ENCODE assay signal across 7 mouse cellular contexts in the genomic region with DNA sequence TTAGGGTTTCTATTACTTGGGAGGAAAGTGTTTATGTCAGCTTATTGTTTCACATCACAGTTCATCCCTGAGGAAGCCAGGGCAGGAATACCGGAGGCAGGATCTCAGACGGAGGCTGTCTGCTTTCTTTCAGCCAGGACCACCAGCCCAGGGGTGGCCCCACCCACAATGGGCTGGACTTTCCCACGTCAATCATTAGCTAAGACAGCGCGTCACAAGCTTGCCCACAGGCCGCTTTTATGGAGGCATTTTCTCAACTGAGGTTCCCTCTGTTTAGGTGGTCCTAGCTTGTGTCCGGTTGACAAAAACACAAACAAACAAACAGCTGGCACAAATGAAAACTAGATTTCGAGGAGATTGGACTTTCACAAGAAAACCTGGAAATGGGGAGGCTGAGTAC. TPM values are rescaled to one million over a fixed set of nuclear protein-coding genes. Genes with fewer than 3 reads are reported as not detected.
DNase-seq lines count a peak whose midpoint lies in the region; ATAC-seq lines count a peak whose summit lies in the region.

No protein-coding gene starts in this region.

- H3K9ac ChIP-seq in lung, embryonic 15.5 days: 0 out of 2 replicates have a peak overlapping the region, but pooled peaks have one; percentile 21
- no peak overlapping the region for H3K9ac ChIP-seq in stomach, embryonic 14.5 days (replicated peaks; ENCODE audit: low read depth, low read length)

- WGBS in lung, embryonic 15.5 days: 2% methylated on average over 8 of the region's 8 CpGs
- WGBS in stomach, embryonic 14.5 days: 2% methylated on average over 8 of the region's 8 CpGs

- no peaks in the 10 kb centered on the region for H3K36me3 ChIP-seq in lung, embryonic 15.5 days
- no peaks in the 10 kb centered on the region for H3K36me3 ChIP-seq in stomach, embryonic 14.5 days (ENCODE audit: control insufficient read depth, insufficient read depth, low read length)

- H3K4me3 ChIP-seq in lung, embryonic 15.5 days: peak overlapping the region; percentile 38
- H3K4me3 ChIP-seq in stomach, embryonic 14.5 days (ENCODE audit: low read depth, low read length): peak overlapping the region; percentile 25

- H3K27me3 ChIP-seq in lung, embryonic 15.5 days: no peaks in the 10 kb centered on the region
- no peaks in the 10 kb centered on the region for H3K27me3 ChIP-seq in stomach, embryonic 14.5 days (ENCODE audit: control insufficient read depth, insufficient read depth, low read length)

- intact Hi-C loops in gastrocnemius, postnatal 36 days (cut with DNase I): loop anchor here (10.0 kb wide), 1 partner anchor 322 kb away; no protein-coding TSS in a partner anchor

- H3K27ac ChIP-seq in lung, embryonic 15.5 days: peak overlapping the region; percentile 59; the same call in 1 of the 2 replicates
- peak overlapping the region; percentile 18; the same call in 1 of the 2 replicates for H3K27ac ChIP-seq in stomach, embryonic 14.5 days (ENCODE audit: low read length)

- ATAC-seq in inflammation-experienced regulatory T-cells, adult 6 months: peak; percentile 55
- peak; percentile 86 for ATAC-seq in lung, embryonic 15.5 days (ENCODE audit: borderline replicate concordance, extremely low read depth, low FRiP score, low TSS enrichment)
- ATAC-seq in stomach, embryonic 14.5 days (ENCODE audit: insufficient number of reproducible peaks, insufficient read depth, low FRiP score, low read depth): peak; percentile 59

- H3K9me3 ChIP-seq in lung, embryonic 15.5 days: no peaks in the 10 kb centered on the region
- H3K9me3 ChIP-seq in stomach, embryonic 14.5 days (ENCODE audit: control insufficient read depth, low read depth, low read length): no peaks in the 10 kb centered on the region

- DNase-seq in ES-CJ7 (ENCODE audit: low read depth, low spot score): peak; percentile 69
- DNase-seq in embryo, embryonic 9.5 days (ENCODE audit: extremely low spot score): peak; percentile 84
- no peak for DNase-seq in cerebellum, adult 11-12 months
- DNase-seq in gastrocnemius, postnatal 36 days: no peak

- peak overlapping the region; percentile 77 for H3K4me2 ChIP-seq in lung, embryonic 15.5 days
- H3K4me2 ChIP-seq in stomach, embryonic 14.5 days (replicated peaks; ENCODE audit: low read depth, low read length): peak overlapping the region; percentile 55

- H3K4me1 ChIP-seq in lung, embryonic 15.5 days: peaks cover 28% of the 10 kb centered on the region
- H3K4me1 ChIP-seq in stomach, embryonic 14.5 days (ENCODE audit: control insufficient read depth, insufficient read depth, low read length): peaks cover 31% of the 10 kb centered on the region; the same call in 1 of the 2 replicates

RNA-seq across cellular contexts. Expression of gene Camk1g, which starts 12.3 kb away (rescaled TPM):
- not detected for polyA plus RNA-seq in inflammation-experienced regulatory T-cells, adult 6 months (2017; shearing (Covaris generic))
- polyA plus RNA-seq in lung, embryonic 15.5 days (2015; fragmentation: Nextera tagmentation; extraction: Ambion mirVana): 36.8 and 38.8 TPM in 2 replicates
- 7.6 and 10.5 TPM in 2 replicates for polyA plus RNA-seq in stomach, embryonic 14.5 days (2014; fragmentation: Nextera tagmentation; extraction: Ambion mirVana)
- under 1 TPM in 1 of 2 experiments, not detected in 1; 0.13 TPM for total RNA-seq in gastrocnemius, postnatal 36 days (2021)

Comparison
In these comparisons a context has a peak if more than half of its experiments do, and no peak if none do; other contexts are left out.
1. DNase-seq: peak in ES-CJ7 (single experiment) and embryo, embryonic 9.5 days (single experiment); none in cerebellum, adult 11-12 months (single experiment) and gastrocnemius, postnatal 36 days (0 of 2).
2. Peak in every context shown above with its lines, with median percentiles within 50 percentile points of each other: ATAC-seq.